Mouse (Mus musculus): ENCODE results near the gene Rab20. TPM values are rescaled to one million over a fixed set of nuclear protein-coding genes. Genes with fewer than 3 reads are reported as not detected.
"Not testable (repeated sequence)": the region's sequence is repeated elsewhere in the genome, so short reads cannot be mapped to it uniquely, and the experiment has no call there.

Gene Rab20
- polyA plus RNA-seq, 1 experiment = 29.8 TPM

DNA sequence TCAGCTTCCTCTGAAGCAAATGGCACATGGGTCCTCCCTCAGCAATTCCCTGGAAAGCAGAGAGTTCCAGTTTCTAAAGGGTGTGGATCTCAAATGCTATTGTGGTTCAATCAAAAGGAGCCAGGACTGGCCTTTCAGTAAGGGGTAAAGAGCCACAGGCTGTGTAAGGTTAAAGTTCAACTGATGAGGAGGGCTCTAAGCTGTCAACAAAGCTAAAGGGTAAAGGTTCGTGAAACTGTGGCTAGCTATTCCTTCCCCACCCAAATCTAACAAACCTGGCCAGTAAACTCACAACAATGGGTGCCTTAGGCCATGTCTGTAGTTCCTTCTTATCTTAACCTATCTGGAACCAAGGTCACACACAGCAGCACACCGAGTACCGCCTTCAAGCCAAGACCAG is 3.4 kb upstream of the Rab20 start:
- DNase-seq (ENCODE audit: low spot score) = no peak

DNA sequence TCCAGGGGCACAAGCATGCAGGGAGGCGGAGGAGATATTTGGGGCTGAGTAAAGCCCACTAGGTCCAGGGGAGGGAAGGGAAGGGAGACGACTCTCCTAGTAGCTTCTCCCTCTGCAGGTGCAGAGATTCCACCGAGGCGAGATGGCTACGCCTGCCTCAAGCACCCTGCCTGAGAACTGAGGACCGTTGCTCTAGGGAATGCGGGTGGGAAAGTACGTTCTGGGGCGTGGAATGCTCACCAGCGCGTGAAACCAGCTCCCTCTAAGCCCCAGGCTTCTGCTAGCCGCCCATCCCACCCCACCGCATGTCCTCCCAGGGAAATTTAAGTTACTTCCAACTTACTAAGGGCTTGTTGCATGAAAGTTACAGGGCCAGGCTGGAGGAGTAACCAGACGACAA is 1.1 kb upstream of the Rab20 start:
- no peak for DNase-seq (ENCODE audit: low spot score)

DNA sequence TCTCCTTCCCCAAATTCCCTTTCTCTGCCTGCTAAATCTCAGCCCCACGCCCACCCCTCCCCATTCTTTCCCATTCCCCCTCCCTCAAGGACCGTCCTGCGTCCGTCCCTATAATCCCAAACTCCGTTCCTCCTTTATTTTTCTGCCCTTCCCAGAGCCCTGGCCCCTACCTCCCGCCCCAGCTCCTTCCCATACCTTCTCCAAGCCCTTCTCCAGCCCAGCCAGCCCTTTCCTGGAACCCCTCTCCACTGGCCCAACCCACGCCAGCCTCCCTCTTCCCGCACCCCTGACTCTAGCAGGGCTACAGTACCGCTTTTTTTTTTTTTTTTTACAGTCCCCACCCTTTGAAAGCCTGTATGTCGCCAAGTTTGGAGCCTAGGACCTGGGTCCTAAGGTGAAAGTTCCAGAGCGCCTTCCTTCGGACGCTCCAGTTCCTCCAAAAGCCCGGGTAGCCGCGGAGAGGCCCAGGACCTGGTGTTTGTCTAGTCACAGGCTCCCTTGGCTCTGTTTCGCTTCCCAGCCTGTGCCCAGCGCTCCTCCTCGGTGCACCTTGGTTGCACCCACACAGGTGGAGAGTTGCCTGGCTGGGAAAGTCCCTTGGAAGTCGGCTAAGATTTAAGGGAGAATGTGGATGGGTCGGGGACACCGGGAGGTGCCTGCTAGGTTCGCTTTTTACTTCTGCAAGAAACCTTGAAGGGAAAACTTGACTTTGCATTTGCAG is 457 bp upstream of the Rab20 start:
- DNase-seq (ENCODE audit: low spot score) = no peak

DNA sequence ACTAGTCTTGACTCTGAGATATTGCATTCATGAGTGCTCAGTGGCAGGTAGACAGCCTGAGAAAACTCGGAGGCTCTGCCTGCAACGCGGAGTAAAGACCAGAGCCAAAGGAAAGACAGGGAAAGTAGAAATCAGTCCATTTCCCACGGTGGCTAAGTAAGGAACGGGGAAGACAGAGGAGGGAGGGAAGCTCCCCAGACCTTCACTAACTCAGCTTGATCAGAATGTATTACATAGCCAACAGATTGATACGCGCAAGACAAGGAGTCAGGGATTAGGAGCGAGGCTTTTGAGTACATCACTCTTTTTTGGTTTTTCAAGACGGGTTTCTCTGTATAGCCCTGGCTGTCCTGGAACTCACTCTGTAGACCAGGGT is 1.3 kb downstream of the Rab20 start:
- DNase-seq (ENCODE audit: low spot score) = no peak

- DNase-seq (ENCODE audit: low spot score) = no peak
Measured at GRCm38 (mm10) chr8:11476338-11477177, 2.0 kb downstream of the Rab20 start.

DNA sequence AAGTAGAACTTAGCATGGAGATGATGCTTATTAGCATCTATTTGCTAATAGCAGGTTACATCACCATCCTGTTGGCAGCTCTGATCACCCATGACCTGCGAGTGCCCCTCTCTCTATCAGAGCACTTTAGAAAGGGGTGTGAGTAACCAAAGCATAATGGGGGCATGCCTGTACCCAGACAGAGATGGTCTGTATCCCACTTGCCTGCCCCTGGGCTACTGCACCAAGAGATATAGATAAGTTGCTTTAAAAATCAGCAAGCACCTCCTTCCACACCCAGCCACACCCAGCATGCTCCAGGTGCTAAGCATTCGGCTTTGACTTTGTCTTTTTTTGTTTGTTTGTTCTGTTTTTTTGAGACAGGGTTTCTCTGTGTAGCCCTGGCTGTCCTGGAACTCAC is 2.6 kb downstream of the Rab20 start:
- DNase-seq (ENCODE audit: low spot score) = no peak

GRCm38 (mm10) chr8:11475397-11475796 is 3.1 kb downstream of the Rab20 start:
- no peak for DNase-seq (ENCODE audit: low spot score)

DNA sequence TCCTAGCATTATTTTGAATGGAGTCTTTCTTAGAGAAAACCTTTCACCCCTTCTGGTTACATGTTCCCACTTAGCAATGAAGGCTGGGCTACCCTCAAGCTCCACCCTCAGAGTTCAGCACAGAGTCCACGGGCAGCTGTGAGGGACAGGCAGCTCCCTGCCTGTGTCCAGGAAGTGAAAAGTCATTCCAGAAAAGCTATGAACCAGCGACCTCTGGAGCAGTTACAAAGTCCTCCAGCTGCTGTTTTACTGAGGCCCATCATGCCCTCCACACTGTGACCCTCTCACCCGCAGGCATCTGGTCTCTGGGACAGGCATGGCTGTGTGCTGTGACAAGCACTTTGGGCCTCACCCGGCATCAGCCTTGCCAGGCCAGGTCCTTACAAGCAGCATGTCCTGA is 5.4 kb downstream of the Rab20 start:
- DNase-seq (ENCODE audit: low spot score) = no peak

- DNase-seq (ENCODE audit: low spot score) = no peak
Measured at GRCm38 (mm10) chr8:11471309-11471708, 7.2 kb downstream of the Rab20 start.

DNA sequence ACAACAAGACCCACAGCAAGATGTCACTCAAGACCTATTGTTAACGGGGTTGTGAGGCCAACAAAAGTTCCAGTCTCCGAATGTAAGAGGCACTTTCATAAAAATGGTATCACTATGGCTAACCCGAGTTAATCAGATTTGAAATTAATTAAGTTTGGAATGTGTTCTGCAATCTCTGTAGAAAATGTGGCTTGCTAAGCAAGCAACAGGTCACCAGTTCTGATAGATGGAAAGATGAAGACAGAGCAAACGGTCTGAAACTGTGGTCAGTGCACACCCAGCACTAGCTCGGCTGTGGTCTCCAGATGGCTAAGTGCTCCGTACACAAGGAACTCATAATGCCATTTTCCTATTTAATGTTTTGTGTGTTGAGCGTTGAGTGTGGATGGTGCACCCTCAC is 7.8 kb downstream of the Rab20 start:
- DNase-seq (ENCODE audit: low spot score) = no peak

DNA sequence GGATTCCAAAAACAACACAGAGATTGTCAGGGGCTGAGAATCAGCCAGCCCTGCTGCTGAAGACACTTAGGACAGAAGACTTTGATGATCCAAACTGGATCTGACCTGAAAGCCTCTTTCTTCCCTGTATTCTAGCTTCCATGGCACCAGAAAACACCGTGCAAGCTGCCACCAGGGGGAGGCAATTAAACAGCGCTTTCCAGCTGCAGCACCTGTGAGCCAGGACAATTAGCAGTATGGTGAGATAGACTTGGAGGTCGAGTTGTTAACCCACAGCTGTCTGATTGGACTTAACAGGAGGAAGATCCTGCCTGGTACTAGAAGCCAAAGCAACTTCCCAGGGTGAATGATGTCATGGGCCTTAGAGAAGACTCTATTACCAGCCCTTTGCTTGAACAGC is 9.4 kb downstream of the Rab20 start:
- no peak for DNase-seq (ENCODE audit: low spot score)

- not testable (repeated sequence) for DNase-seq (ENCODE audit: low spot score)
Measured at GRCm38 (mm10) chr8:11466528-11466927, 12.0 kb downstream of the Rab20 start.

DNA sequence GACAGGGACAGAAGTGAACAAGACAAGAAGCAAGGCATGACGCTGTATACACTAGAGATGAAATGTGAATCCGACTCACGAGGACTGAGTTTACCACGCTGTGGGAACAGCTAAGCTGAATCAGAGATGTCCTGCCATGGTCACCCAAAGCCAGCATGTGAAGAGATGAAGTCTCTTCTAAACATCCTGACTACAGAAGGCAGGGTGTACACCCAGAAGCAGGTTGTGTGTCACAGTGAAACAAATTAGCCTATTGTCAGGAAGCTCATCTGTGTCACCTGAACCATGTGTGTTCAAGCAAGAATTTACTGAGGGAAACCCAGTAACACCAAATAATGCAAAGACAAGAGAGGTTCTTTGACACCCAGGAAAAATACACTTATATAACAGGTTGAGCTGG is 12.9 kb downstream of the Rab20 start:
- no peak for DNase-seq (ENCODE audit: low spot score)

DNA sequence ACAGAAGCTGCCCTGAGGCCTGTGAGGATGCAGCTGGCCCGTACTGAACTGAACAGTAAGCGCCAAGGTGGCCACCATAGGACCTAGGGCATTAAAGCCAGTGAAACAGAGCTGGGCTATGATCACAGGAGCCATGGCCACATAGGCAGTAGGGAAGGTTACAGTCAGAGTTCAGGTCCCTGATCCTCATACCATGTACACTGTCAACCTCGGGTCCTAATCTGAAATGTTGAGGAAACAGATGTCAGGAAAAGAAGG is 13.9 kb downstream of the Rab20 start:
- DNase-seq (ENCODE audit: low spot score) = no peak

DNA sequence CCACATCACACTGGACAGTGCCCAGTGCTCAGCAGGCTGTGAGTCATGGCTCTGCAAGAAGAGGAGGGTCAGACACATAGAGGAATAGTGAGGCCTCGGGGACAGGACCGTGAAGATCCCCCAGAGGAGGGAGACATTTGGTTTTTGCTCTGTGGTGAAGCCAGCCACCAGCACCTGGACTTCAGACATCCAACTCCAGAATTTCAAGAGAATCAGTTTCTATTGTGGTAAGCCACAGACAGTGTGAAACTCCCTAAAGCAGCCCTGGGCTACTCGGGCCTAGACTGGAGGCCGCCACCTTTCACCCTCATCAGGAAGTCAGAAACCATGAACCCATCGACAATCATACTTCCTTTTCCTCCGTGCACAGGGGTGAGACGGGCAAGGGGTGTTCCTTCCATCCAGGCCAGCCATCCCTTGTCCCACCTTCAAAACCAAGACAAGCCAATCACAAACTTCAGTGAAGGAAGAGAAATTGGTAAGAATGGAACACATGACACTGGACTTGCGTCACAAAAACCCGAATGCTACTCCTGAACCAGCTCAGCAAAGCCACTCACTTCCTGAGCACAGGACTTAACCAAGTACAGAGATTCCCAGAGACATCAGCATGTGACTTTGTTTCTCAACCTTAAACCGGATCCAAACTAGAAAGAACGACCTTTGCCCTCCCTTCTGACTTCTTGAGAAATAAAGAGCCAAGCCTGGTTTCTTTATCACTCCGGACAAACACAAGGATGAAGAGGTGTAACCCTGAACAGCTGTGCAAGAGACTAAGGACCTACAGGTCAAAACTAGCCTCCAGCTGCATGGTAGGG is 14.4 kb downstream of the Rab20 start:
- no peak for DNase-seq (ENCODE audit: low spot score)

DNA sequence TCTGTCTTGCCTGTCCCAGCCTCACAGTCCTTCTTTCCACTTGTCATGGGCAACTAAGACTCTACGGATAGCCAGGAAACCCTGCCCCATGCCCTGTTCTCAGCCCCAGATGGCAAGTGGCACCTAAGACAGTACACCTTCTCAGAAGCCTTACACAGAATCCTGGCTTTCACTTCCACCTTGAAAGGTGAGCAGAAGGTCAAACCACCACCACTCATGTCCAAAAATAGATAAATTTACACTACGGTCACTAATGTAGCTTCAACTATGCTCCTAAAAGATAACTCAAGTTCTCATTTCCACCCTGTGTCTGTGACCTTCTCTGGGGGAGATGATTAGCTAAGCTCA is 15.0 kb downstream of the Rab20 start:
- no peak for DNase-seq (ENCODE audit: low spot score)

DNA sequence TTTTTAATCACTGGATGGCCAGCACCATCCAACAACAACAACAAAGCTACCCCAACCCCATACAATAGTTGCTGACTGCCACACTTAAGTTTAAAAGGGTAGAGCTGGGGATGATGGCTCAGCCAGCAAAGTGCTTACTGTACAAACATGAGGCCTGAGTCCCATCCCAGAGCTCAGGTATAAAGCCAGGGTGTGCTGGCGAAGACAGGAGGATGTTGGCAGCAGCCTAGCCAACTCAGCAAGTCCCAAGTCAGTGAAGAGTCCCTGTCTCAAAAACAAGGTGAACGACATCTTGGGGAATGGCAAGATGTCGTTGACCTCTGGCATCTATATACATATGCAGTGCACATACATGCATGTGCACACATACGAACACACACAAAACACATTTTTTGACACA is 15.9 kb downstream of the Rab20 start:
- DNase-seq (ENCODE audit: low spot score) = no peak

DNA sequence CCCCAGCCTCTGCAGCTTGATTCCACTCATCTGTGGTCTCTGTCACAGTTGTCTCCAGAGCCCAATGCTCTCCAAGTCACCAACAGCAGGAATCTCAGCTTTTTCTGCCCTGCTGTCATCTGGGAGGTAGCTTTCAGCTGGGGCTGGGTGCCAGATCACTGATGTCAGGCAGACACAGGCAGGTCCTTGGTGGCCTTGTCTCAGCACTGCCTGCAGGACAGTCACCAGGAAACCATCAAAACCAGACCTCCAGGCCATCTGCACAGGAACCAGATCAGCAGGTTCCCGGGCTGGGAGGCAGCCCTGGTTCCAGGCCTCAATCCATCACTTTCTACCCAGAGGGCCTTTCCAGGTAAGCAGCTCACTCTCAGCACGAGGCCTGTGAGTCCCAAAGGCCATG is 16.7 kb downstream of the Rab20 start:
- DNase-seq (ENCODE audit: low spot score) = no peak

GRCm38 (mm10) chr8:11460934-11461333 is 17.6 kb downstream of the Rab20 start:
- DNase-seq (ENCODE audit: low spot score) = no peak

DNA sequence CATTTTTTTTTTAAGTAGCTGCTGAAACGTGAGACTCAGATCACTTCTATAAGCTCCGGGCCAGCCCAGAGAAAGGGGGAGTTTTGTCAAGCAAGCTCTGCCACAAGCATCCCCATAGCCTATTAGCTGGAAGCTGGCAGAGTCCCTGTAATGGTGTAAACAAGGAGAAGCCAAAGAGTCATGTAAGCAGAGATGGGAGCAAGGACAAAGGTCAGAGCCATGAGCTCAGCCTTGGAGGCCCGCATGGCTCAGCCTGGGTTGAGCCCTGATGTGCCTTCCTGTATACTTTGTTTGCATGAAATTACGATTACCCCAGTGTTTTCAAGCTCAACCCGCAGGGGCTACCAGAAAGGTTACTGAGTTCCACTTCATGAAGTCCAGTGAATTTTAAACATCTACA is 19.5 kb downstream of the Rab20 start:
- no peak for DNase-seq (ENCODE audit: low spot score)

DNA sequence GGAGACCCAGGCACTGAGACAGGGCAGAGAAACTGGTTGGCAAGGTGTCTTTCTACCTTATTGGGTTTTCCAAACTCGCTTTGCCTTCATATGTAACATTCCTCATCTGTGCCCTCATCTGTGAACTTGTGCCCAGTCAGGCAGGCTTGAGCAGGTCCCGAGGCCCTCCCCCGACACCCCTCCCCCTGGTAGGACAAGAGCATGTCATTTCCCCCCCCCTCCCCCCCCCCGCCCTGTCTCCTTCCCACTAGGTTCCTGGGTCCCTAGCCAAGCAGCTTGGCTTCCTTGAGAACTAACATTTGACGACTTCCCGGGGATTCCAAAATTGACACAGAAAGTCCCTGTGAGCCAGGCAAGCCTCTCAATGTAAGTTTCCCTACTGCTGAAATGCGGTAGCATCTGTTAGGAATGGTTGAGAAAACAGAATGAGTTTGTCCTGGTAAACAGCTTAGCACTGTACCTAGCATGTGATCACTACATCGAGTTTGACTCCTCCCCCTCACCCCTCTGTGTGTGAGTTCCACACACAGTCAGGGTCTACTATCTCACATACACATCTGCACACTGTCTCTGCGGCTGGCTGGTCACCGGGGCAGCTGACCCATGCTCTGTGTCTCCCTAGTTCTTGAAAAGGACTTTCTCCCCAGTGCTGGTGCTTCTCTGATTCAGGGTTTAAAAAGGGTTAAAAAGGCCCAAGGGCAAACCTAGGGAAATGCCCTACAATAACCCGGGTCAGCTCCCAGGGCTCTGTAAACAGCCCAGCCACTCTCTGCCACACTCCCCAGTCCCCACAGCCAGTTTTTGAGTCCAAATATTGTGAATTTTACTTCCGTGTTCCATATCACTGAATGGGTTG is 20.3 kb downstream of the Rab20 start:
- DNase-seq (ENCODE audit: low spot score) = no peak

DNA sequence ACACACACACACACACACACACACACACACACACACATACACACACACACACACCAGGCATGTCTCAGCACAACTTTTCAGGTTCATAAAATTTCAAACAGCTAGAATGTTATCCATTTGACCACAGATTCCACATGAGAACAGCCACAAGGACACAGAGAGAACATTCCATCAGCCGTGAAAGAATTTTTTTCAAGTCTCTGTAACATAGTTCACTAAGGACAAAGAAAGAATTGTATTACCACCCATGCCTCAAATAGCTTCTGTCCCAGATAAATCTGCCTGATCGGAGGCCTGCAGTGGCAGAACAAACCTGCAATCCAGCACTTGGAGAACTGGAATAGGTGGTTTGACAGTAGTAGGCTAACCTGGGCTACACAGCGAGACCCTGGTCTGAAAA is 21.2 kb downstream of the Rab20 start:
- no peak for DNase-seq (ENCODE audit: low spot score)

Measured in urinary bladder, adult 2 months (tissue).